8 mouse cellular contexts compared by ENCODE assay signal in the genomic region with DNA sequence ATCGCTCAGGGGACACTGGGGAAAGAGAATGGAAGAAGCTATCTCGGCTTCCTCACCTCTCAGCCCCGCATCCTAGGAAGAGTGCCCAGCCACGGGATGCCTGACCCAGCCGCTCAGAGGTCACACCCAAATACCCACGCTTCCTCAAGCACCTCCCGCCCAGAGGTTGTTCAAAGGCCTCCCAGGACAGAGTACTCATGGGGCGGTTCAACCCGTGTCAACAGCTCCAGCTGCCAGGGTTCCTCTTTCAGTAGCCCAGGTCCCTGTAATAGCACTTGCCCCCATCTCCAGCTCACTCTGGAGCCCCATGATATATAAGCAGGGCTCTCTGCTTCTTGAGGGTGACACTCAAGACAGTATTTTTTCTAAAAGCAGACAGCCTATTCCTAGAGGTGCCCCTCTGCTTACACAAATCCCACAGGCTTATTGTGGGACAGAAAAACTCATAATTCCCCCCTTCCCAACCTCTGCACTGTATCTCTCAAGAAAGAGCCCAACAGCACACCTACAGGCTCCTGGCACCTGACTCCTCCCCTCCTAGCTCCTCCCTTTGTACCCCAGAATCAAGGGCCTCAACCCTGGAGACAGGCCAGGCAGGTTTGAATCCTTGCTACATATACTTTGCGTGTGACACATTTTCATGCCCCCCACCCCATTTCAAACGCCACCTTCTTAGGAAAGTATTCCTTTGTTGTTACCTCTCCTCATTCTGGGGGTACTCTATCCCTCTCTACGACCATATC. TPM values are rescaled to one million over a fixed set of nuclear protein-coding genes. Genes with fewer than 3 reads are reported as not detected.
DNase-seq lines count a peak whose midpoint lies in the region; ATAC-seq and TF ChIP-seq lines count a peak whose summit lies in the region.

No protein-coding gene starts in this region.

- 68% methylated on average over 12 of the region's 12 CpGs for WGBS in hindbrain, postnatal 0 days
- 42% methylated on average over 12 of the region's 12 CpGs for WGBS in lung, adult 2 months

- H3K9me3 ChIP-seq in hindbrain, postnatal 0 days (ENCODE audit: low read length): no peaks in the 10 kb centered on the region

- no peak for TF ChIP-seq CTCF in hindbrain, postnatal 0 days (IDR thresholded peaks at IDR 0.05; ENCODE audit: low read depth)
- TF ChIP-seq CTCF in lung, adult 2 months (IDR thresholded peaks at IDR 0.05; ENCODE audit: insufficient read depth, low read length): no peak

- H3K4me2 ChIP-seq in hindbrain, postnatal 0 days (ENCODE audit: low read depth, low read length): peak overlapping the region; percentile 78; the same call in 1 of the 2 replicates

- H3K27me3 ChIP-seq in hindbrain, postnatal 0 days (ENCODE audit: insufficient read depth, low read length): no peaks in the 10 kb centered on the region
- H3K27me3 ChIP-seq in splenic B cell, adult 2 months (ENCODE audit: control insufficient read depth, insufficient read depth, low read length, poor library complexity, severe bottlenecking): no peaks in the 10 kb centered on the region

- no peak overlapping the region for H3K4me3 ChIP-seq in hindbrain, postnatal 0 days (ENCODE audit: low read length)
- no peak overlapping the region for H3K4me3 ChIP-seq in lung, adult 2 months (replicated peaks; ENCODE audit: extremely low read depth, low read depth, low read length)

- H3K4me1 ChIP-seq in hindbrain, postnatal 0 days (ENCODE audit: insufficient read depth, low read length): peaks cover 17% of the 10 kb centered on the region
- H3K4me1 ChIP-seq in lung, adult 2 months (ENCODE audit: control insufficient read depth, insufficient read depth, low read length): peaks cover 11% of the 10 kb centered on the region

- no peak overlapping the region for H3K27ac ChIP-seq in hindbrain, postnatal 0 days

- intact Hi-C loops in gastrocnemius, postnatal 36 days (cut with DNase I): loop anchor here (5.0 kb wide), 1 partner anchor 1939 kb away; no protein-coding TSS in a partner anchor

- ATAC-seq in hindbrain, postnatal 0 days: no peak

- DNase-seq in spleen, postnatal 36 days (ENCODE audit: low spot score in 2 of 2): peak; percentile 39 to 54
- no peak for DNase-seq in spleen, postnatal 14 days (ENCODE audit: low spot score in 2 of 2)
- DNase-seq in hindbrain, postnatal 0 days (ENCODE audit: low spot score): no peak
- DNase-seq in lung, adult 2 months: peak; percentile 27
- DNase-seq in splenic B cell, adult 2 months (ENCODE audit: low read depth, low spot score): peak; percentile 72
- DNase-seq in gastrocnemius, postnatal 36 days: no peak
- DNase-seq in thymus, adult 18-20 months: no peak
- DNase-seq in retina, embryonic 14.5 days (ENCODE audit: low spot score): no peak

- 0 out of 2 replicates have a peak overlapping the region, but pooled peaks have one; percentile 13 for H3K9ac ChIP-seq in hindbrain, postnatal 0 days (replicated peaks; ENCODE audit: low read length)

- no peaks in the 10 kb centered on the region; the same call in 1 of the 2 replicates for H3K36me3 ChIP-seq in hindbrain, postnatal 0 days (ENCODE audit: insufficient read depth, low read length)
- H3K36me3 ChIP-seq in splenic B cell, adult 2 months (ENCODE audit: control insufficient read depth, insufficient read depth, low read length, poor library complexity, severe bottlenecking): peaks cover 6% of the 10 kb centered on the region; the same call in 1 of the 2 replicates

- TF ChIP-seq POLR2A in lung, adult 2 months (IDR thresholded peaks at IDR 0.05; ENCODE audit: borderline replicate concordance, extremely low read depth, low read depth, low read length): no peak

RNA-seq across cellular contexts. Expression of a gene that starts 2.6 kb away (rescaled TPM):
- 22.5 and 31.7 TPM in 2 replicates for total RNA-seq in hindbrain, postnatal 0 days (2014; rRNA removed)
- polyA plus RNA-seq in hindbrain, postnatal 0 days (2015; fragmentation: Nextera tagmentation; extraction: Ambion mirVana): 19.8 and 20.2 TPM in 2 replicates
- 37.6 and 42.4 TPM in 2 replicates for polyA plus RNA-seq in lung, adult 2 months (2012; rRNA removed)
- total RNA-seq in gastrocnemius, postnatal 36 days (2021): 10 to 100 TPM in 1 of 2 experiments, 1 to 10 TPM in 1; 8.4 to 10.7 TPM

RNA-seq across cellular contexts. Expression of a gene that starts 3.4 kb away (rescaled TPM):
- total RNA-seq in hindbrain, postnatal 0 days (2014; rRNA removed): 9.6 and 10.1 TPM in 2 replicates
- polyA plus RNA-seq in hindbrain, postnatal 0 days (2015; fragmentation: Nextera tagmentation; extraction: Ambion mirVana): 0.66 and 0.85 TPM in 2 replicates
- polyA plus RNA-seq in lung, adult 2 months (2012; rRNA removed): 18.0 and 18.4 TPM in 2 replicates
- 1 to 10 TPM; 4.1 to 5.5 TPM for total RNA-seq in gastrocnemius, postnatal 36 days (2021)

RNA-seq across cellular contexts. Expression of a gene that starts 19.8 kb away (rescaled TPM):
- 151 and 160 TPM in 2 replicates for total RNA-seq in hindbrain, postnatal 0 days (2014; rRNA removed)
- polyA plus RNA-seq in hindbrain, postnatal 0 days (2015; fragmentation: Nextera tagmentation; extraction: Ambion mirVana): 17.5 and 19.8 TPM in 2 replicates
- polyA plus RNA-seq in lung, adult 2 months (2012; rRNA removed): 104 and 116 TPM in 2 replicates
- total RNA-seq in gastrocnemius, postnatal 36 days (2021): 10 to 100 TPM; 64.0 to 69.6 TPM

RNA-seq across cellular contexts. Expression of a gene that starts 32.7 kb away (rescaled TPM):
- total RNA-seq in hindbrain, postnatal 0 days (2014; rRNA removed): 19.0 and 20.8 TPM in 2 replicates
- 3.0 and 3.7 TPM in 2 replicates for polyA plus RNA-seq in hindbrain, postnatal 0 days (2015; fragmentation: Nextera tagmentation; extraction: Ambion mirVana)
- 41.1 and 51.4 TPM in 2 replicates for polyA plus RNA-seq in lung, adult 2 months (2012; rRNA removed)
- total RNA-seq in gastrocnemius, postnatal 36 days (2021): 1 to 10 TPM; 5.0 to 6.1 TPM

RNA-seq across cellular contexts. Expression of a gene that starts 38.3 kb away (rescaled TPM):
- total RNA-seq in hindbrain, postnatal 0 days (2014; rRNA removed): 3.9 and 4.7 TPM in 2 replicates
- polyA plus RNA-seq in hindbrain, postnatal 0 days (2015; fragmentation: Nextera tagmentation; extraction: Ambion mirVana): 14.4 and 20.2 TPM in 2 replicates
- polyA plus RNA-seq in lung, adult 2 months (2012; rRNA removed): 6.0 and 6.1 TPM in 2 replicates
- under 1 TPM; 0.10 to 0.72 TPM for total RNA-seq in gastrocnemius, postnatal 36 days (2021)

Comparison
In these comparisons a context has a peak if more than half of its experiments do, and no peak if none do; other contexts are left out.
1. DNase-seq: peak in spleen, postnatal 36 days (2 of 2), lung, adult 2 months (single experiment) and splenic B cell, adult 2 months (single experiment); none in spleen, postnatal 14 days (0 of 2), hindbrain, postnatal 0 days (single experiment), gastrocnemius, postnatal 36 days (0 of 2), thymus, adult 18-20 months (0 of 2) and retina, embryonic 14.5 days (single experiment).